Mouse (Mus musculus): Measurements from ENCODE around the gene Rab11fip5. TPM values are rescaled to one million over a fixed set of nuclear protein-coding genes. Genes with fewer than 3 reads are reported as not detected.

Gene Rab11fip5
- polyA plus RNA-seq, 1 experiment from 2014 or later: 15.2 TPM

DNA sequence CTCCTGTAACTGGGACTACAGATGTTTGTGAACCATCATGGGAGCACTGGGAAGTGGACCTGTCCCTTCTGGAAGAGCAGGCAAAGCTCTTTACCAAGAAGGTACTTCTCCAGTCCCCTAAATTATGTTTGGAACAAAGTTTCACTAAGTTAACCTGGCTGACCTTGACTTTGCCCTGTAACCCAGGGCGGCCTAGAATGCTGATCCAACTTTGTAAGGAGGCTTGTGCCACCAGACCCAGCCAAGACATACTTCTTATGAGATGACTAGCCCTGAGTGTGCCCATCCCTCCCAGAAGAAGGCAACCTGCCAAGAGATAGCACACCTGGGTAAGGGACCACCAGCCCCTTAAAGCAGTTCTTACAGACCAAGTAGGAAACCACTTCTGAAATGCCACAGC lies 15.6 kb downstream of the Rab11fip5 start:
- Histone ChIP-seq H3K4me3 (no peak overlapping the region), H3K9me3 (no peaks in the 10 kb centered on the region), H3K27me3 (no peaks in the 10 kb centered on the region), H3K36me3 (no peaks in the 10 kb centered on the region), H3K4me2 (replicated peaks) (no peak overlapping the region), H3K4me1 (no peaks in the 10 kb centered on the region), H3K9ac (replicated peaks) (no peak overlapping the region), H3K27ac (replicated peaks) (no peak overlapping the region)
- 90% methylated on average over 1 of the region's 1 CpGs for WGBS
- ATAC-seq (replicated peaks): no peak

DNA sequence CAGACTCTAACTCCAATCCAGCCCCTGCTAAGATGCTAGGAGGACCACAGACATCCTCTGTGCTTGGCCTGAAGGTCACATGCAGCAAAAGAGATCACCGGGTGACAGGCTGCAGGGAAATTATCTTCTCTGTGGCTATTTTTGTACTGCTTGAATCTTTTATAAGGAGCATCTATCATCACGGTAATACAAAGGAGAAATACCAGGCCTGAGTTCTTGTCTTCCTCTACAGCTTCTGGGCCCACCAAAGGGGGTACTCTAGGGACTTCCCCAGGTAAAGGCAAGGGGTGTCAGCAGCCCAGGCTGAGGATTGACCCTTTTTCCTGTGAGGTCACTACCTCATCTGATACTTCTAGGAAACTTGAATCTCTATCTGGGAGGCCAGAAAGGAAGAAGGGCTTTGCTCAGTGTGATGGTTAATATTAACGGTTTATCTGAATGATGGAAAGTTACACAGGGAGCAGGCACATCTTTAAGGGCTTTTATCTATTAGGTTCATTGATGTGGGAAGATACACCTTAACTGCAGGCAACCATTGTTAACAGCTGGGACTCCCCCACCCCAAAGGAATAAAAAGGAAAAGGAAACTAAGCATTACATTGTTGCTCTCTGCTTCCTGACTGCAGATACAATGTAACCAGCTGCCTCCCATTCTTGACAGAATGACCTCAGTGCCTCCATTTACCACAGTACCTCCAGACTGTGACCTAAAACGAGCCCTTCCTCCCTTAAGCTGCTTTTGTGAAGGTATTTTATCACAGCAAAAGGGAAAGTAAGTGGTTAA lies 17.6 kb downstream of the Rab11fip5 start:
- Histone ChIP-seq H3K4me3 (no peak overlapping the region), H3K27me3 (no peaks in the 10 kb centered on the region), H3K4me2 (replicated peaks) (no peak overlapping the region), H3K9ac (replicated peaks) (no peak overlapping the region), H3K9me3 (no peaks in the 10 kb centered on the region), H3K36me3 (no peaks in the 10 kb centered on the region), H3K4me1 (no peaks in the 10 kb centered on the region), H3K27ac (replicated peaks) (no peak overlapping the region)
- 66% methylated on average over 4 of the region's 4 CpGs for WGBS
- no peak for ATAC-seq (replicated peaks)

DNA sequence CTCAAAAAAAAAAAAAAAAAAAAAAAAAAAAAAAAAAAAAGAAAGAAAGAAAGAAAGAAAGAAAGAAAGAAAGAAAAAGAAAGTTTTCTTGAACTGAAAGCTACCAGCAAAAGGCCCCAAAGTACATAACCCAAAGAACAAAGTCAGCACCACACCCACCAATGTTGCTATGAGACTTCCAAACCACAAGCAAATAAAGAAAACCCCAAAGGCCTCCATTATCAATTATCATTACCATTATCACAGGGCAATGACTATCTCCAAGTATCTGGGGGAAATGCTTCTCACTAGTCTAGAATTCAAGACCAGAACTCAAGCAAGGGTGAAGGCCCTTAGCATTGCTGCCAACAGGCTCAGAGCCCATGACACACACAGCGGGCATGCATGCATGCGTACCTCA lies 18.7 kb downstream of the Rab11fip5 start:
- H3K9ac ChIP-seq (replicated peaks): no peak overlapping the region
- no peaks in the 10 kb centered on the region for H3K9me3 ChIP-seq
- whole genome bisulfite sequencing: 92% methylated on average over 2 of the region's 2 CpGs
- H3K27ac ChIP-seq (replicated peaks): no peak overlapping the region
- no peak for ATAC-seq (replicated peaks)
- no peak overlapping the region for H3K4me2 ChIP-seq (replicated peaks)
- H3K4me3 ChIP-seq: no peak overlapping the region
- no peaks in the 10 kb centered on the region for H3K36me3 ChIP-seq
- no peaks in the 10 kb centered on the region for H3K4me1 ChIP-seq
- H3K27me3 ChIP-seq: no peaks in the 10 kb centered on the region

DNA sequence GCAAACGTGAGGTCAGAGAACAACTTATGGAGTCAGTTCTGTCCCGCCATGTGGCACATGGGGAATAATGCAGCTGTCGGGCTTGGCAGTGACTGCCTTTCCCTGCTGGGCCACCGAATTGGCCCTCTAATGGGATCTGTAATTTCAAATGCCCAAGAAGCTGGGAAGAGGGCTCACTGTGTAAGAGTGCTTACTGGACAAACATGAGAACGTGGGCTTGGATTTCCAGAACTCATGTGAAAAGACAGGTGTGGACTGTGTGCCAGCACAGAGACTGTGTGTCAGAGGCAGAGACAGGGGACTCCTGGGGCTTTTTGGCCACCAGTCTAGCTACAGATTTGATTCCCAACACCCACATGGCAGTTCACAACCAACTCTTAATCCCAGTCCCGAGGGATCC lies 19.7 kb downstream of the Rab11fip5 start:
- H3K9me3 ChIP-seq: no peaks in the 10 kb centered on the region
- no peaks in the 10 kb centered on the region for H3K36me3 ChIP-seq
- no peak for ATAC-seq (replicated peaks)
- H3K27me3 ChIP-seq: no peaks in the 10 kb centered on the region
- no peak overlapping the region for H3K4me3 ChIP-seq
- H3K27ac ChIP-seq (replicated peaks): no peak overlapping the region
- no peak overlapping the region for H3K4me2 ChIP-seq (replicated peaks)
- no peaks in the 10 kb centered on the region for H3K4me1 ChIP-seq
- H3K9ac ChIP-seq (replicated peaks): no peak overlapping the region
- 47% methylated on average over 6 of the region's 6 CpGs for WGBS

DNA sequence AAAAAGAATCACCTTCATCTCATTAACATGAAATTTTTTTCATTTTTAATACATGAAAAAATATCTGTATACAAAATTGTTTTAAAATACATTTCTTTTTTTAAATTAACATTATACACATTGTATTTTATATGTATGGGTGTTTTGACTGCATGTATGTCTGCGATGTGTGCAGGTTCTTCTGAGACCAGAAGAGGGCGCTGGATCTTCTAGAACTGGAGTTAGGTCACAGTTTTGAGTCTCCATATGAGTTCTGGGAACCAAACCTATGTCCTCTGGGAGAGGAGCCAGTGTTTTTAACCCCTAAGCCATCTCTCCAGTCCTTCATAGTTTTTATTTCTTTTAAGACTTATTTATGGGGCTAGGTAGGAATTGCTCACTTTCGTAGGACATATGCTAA lies 20.7 kb downstream of the Rab11fip5 start:
- Histone ChIP-seq H3K36me3 (no peaks in the 10 kb centered on the region), H3K9ac (replicated peaks) (no peak overlapping the region), H3K4me1 (no peaks in the 10 kb centered on the region), H3K27me3 (no peaks in the 10 kb centered on the region), H3K27ac (replicated peaks) (no peak overlapping the region), H3K9me3 (no peaks in the 10 kb centered on the region), H3K4me2 (replicated peaks) (no peak overlapping the region), H3K4me3 (no peak overlapping the region)
- 64% methylated on average over 3 of the region's 3 CpGs for WGBS
- ATAC-seq (replicated peaks): no peak

DNA sequence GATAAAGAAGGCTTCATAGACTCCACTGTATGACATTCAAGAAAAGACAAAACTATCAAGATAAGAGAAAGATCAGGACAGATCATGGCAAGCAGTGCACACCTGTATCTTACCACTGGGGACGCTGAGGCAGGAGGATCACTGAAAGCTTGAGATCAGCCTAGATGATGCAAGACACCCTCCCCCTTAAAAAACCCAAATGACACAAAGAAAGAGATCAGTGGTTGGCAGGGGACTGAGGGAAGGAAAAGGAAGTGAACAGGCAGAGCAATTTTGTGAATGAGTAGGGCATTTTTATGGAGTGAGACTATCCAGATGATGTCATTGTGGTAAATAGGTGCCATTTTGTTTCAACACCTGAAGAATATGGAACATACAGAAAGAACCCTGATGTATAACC lies 24.3 kb downstream of the Rab11fip5 start:
- Histone ChIP-seq H3K9me3 (no peaks in the 10 kb centered on the region), H3K4me3 (no peak overlapping the region), H3K27ac (replicated peaks) (no peak overlapping the region), H3K4me1 (no peaks in the 10 kb centered on the region), H3K9ac (replicated peaks) (no peak overlapping the region), H3K27me3 (no peaks in the 10 kb centered on the region), H3K36me3 (no peaks in the 10 kb centered on the region), H3K4me2 (replicated peaks) (no peak overlapping the region)
- ATAC-seq (replicated peaks): no peak
- WGBS: 93% methylated on average over 1 of the region's 1 CpGs

DNA sequence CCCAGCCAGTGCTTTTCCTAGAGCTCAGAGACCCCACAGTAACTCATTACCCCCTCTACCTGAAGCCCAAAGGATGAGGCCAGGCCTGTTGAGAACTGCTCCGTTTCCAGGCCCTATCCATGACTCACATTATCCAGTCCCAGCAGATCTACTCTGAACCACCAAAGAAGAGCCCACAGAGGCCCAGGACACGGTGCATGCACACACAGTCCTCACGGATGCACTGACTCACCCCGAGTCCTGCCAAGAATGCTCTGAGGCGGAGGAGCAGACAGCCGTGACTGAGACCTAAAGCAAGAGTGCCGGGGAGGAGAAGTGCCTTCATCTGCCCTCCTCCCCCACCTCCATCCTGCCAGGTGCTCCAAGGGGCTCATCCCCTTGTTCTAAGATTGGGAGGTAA lies 25.2 kb downstream of the Rab11fip5 start:
- no peaks in the 10 kb centered on the region for H3K9me3 ChIP-seq
- H3K4me1 ChIP-seq: no peaks in the 10 kb centered on the region
- no peak overlapping the region for H3K9ac ChIP-seq (replicated peaks)
- 70% methylated on average over 7 of the region's 7 CpGs for WGBS
- H3K36me3 ChIP-seq: no peaks in the 10 kb centered on the region
- H3K27me3 ChIP-seq: no peaks in the 10 kb centered on the region
- no peak overlapping the region for H3K27ac ChIP-seq (replicated peaks)
- ATAC-seq (replicated peaks): no peak
- no peak overlapping the region for H3K4me3 ChIP-seq
- no peak overlapping the region for H3K4me2 ChIP-seq (replicated peaks)

DNA sequence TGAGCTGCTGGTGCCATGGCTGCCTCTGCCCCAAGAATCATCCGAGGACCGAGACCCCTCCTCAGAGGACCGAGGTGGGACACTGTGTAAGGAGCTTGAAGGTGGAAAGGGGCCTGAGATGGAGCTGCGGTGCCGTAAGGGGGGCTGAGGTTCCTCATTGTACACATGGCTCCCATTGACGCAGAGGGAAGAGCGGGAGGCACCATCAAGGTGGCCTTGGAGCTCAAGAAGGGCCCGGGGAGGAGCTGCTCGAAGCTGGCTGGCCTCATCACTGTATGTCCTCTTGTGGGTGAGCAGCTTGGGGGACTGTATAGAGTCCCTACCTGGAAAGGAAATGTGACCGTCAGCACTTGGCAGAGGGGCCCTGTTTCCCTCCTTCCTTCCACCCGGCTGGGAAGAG lies 26.3 kb downstream of the Rab11fip5 start:
- no peak overlapping the region for H3K9ac ChIP-seq (replicated peaks)
- H3K4me1 ChIP-seq: no peaks in the 10 kb centered on the region
- H3K27ac ChIP-seq (replicated peaks): no peak overlapping the region
- 83% methylated on average over 11 of the region's 11 CpGs for WGBS
- H3K9me3 ChIP-seq: no peaks in the 10 kb centered on the region
- H3K27me3 ChIP-seq: no peaks in the 10 kb centered on the region
- H3K36me3 ChIP-seq: no peaks in the 10 kb centered on the region
- H3K4me3 ChIP-seq: no peak overlapping the region
- ATAC-seq (replicated peaks): no peak
- H3K4me2 ChIP-seq (replicated peaks): no peak overlapping the region

DNA sequence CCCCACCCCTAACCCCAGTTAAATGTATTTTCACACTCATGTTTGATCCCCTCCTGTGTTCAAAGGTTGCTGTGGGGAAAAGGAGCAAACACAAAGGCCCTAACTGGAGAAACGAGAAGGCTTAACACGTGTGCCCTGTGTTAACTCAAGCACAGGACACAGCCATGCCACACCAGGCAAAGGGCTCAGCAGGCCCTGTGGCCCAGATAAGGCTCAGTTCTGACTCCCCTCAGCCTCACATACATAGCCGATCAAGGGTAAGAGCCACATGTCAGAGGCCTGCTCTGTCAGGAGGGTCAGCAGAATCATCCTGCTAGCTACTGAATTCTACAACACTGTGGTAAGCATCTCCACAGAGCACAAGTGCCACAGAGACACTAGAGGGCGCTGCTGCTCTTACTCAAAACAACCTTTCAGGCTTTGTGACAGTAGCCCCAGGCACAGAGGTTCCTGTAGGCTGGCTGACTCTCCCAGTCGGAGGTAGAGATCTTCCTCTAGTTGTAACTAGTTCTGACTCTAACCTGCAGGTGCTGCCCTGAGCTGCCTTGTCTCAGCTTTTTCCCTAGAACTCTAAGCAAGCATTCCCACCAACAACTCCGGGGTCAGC lies 28.3 kb downstream of the Rab11fip5 start:
- no peaks in the 10 kb centered on the region for H3K36me3 ChIP-seq
- H3K9ac ChIP-seq (replicated peaks): no peak overlapping the region
- peak; percentile 83 for ATAC-seq (replicated peaks)
- no peaks in the 10 kb centered on the region for H3K4me1 ChIP-seq
- no peak overlapping the region for H3K27ac ChIP-seq (replicated peaks)
- no peaks in the 10 kb centered on the region for H3K9me3 ChIP-seq
- no peak overlapping the region for H3K4me2 ChIP-seq (replicated peaks)
- no peaks in the 10 kb centered on the region for H3K27me3 ChIP-seq
- H3K4me3 ChIP-seq: no peak overlapping the region
- whole genome bisulfite sequencing: 37% methylated on average over 6 of the region's 6 CpGs

DNA sequence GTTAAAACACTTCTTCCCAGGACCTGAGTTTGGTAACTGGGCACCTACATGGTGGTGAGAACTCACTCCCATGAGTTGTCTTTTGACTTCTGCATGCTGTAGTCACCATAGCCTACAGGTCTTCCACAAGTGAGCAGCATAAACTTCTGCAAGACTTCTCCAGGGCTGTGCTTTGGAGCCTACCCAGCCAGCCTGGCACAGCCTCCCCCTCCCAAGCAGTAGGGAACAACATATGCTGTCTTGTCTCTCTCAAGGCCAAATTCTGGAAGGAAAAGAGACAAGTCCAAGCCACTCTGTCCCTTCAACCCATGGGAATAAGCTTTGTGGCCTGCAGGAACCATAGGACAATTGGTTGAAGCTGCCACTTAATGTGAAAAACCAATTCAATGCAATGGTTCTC lies 29.5 kb downstream of the Rab11fip5 start:
- ATAC-seq (replicated peaks): no peak
- Histone ChIP-seq H3K9me3 (no peaks in the 10 kb centered on the region), H3K4me3 (no peak overlapping the region), H3K36me3 (no peaks in the 10 kb centered on the region), H3K9ac (replicated peaks) (no peak overlapping the region), H3K27ac (replicated peaks) (no peak overlapping the region), H3K27me3 (no peaks in the 10 kb centered on the region), H3K4me1 (no peaks in the 10 kb centered on the region), H3K4me2 (replicated peaks) (no peak overlapping the region)

DNA sequence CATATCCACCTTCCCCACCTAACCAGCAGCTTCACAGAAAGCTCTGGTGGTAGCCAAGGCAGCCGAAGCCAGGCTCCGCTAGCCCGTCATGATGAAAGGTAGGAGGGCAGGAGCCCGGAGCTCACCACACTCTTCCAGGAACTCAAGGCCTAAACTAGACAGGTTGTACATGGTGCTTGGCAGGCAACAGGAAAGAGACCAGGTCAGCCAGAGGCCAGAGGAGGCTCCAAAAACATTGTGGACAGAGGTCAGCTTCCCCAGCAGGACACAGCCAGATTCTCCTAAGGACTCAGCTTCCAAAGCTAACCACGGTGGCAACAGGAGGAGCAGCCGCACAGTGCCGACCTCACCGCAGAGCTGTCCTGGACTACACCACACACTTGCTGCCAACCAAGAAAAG lies 31.4 kb downstream of the Rab11fip5 start:
- H3K9me3 ChIP-seq: no peaks in the 10 kb centered on the region
- ATAC-seq (replicated peaks): no peak
- no peaks in the 10 kb centered on the region for H3K4me1 ChIP-seq
- H3K27ac ChIP-seq (replicated peaks): no peak overlapping the region
- no peaks in the 10 kb centered on the region for H3K36me3 ChIP-seq
- no peak overlapping the region for H3K4me2 ChIP-seq (replicated peaks)
- H3K4me3 ChIP-seq: no peak overlapping the region
- H3K27me3 ChIP-seq: no peaks in the 10 kb centered on the region
- 88% methylated on average over 8 of the region's 8 CpGs for WGBS
- no peak overlapping the region for H3K9ac ChIP-seq (replicated peaks)

DNA sequence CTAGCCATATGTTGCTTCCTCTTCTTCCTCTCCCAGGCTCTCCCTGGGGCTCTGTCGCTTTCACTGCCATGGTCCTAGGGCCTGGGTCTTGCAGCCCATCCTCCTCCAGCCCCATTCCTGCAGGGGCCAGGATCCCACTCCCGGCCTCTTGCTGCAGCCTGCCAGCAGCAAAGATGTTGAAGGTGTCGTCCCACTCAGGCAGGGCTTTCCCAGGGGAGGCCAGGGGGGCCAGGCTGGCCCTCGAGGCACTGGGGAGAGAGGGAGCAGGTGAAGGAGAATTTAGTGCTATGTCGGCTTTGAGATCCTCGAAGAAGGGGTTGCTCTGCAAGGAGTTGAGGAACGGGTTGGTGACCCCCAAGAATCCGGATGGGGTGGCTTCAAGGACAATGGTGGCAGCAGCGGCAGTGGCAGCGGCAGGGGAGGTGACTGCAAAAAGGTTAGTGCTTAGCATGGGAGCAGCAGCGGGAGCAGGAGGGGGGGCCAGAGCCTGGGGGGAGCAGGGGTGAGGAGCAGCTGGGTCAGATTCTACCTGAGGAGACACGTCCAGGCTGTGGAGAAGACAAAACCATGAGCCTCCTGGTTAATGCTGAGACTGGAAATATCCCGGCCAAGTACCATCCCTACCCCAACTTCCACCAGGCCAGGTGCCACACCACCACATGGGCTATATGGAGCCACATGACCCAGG lies 32.5 kb downstream of the Rab11fip5 start:
- Histone ChIP-seq H3K27me3 (no peaks in the 10 kb centered on the region), H3K9me3 (no peaks in the 10 kb centered on the region), H3K9ac (replicated peaks) (no peak overlapping the region), H3K4me1 (no peaks in the 10 kb centered on the region), H3K36me3 (no peaks in the 10 kb centered on the region), H3K27ac (replicated peaks) (no peak overlapping the region), H3K4me2 (replicated peaks) (no peak overlapping the region), H3K4me3 (no peak overlapping the region)
- no peak for ATAC-seq (replicated peaks)
- 75% methylated on average over 13 of the region's 13 CpGs for WGBS

Measured in forebrain, embryonic 15.5 days (tissue).